In the genomic region with DNA sequence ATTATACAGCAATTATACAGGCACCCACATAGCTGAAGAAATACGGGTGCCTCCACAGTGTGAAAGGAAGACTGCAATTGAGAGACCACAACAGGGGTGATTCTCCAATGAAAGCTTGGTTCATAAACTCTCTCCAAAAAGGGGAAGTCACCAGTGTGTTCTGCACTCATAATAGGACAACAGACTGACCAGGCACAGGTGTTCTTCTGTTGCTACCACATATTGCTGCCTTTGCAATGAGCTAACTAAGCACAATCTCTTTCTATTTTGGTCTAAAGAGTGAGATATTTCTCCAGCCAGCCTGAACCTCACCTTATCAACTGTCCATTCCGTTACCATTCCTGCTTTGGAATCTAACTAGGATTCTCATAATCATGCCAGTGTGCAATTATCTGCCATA, we compare ENCODE assay signal across 35 mouse cellular contexts.
"Had no signal": no experiment of that assay in that cellular context is flagged by ENCODE, and none has a peak within 500 bp of the region (broad histone marks: within the 10 kb centered on the region; RNA-seq: fewer than 3 reads in every experiment).

No protein-coding gene starts in this region.

- ATAC-seq: hindbrain, embryonic 16.5 days; hindbrain, postnatal 0 days; inflammation-experienced regulatory T-cells, adult 6 months; intestine, embryonic 15.5 days; intestine, embryonic 16.5 days; intestine, postnatal 0 days had no signal

- H3K9me3 ChIP-seq: heart, embryonic 12.5 days; heart, embryonic 13.5 days; heart, embryonic 15.5 days; hindbrain, embryonic 10.5 days; hindbrain, embryonic 12.5 days; hindbrain, embryonic 13.5 days; hindbrain, embryonic 15.5 days; intestine, embryonic 15.5 days; kidney, embryonic 15.5 days had no signal

- H3K4me1 ChIP-seq: heart, embryonic 12.5 days; heart, embryonic 15.5 days; hindbrain, embryonic 10.5 days; hindbrain, embryonic 12.5 days; hindbrain, embryonic 13.5 days; hindbrain, embryonic 15.5 days; kidney, embryonic 15.5 days had no signal

- H3K27ac ChIP-seq: heart, embryonic 13.5 days; heart, embryonic 15.5 days; hindbrain, embryonic 10.5 days; hindbrain, embryonic 12.5 days; hindbrain, embryonic 13.5 days; hindbrain, embryonic 14.5 days; hindbrain, embryonic 15.5 days; hindbrain, postnatal 0 days; intestine, embryonic 15.5 days; kidney, embryonic 15.5 days; kidney, postnatal 0 days; layer of hippocampus, adult 2 months; left cerebral cortex, adult 2 months had no signal

- H3K9ac ChIP-seq: heart, embryonic 12.5 days; heart, embryonic 13.5 days; heart, embryonic 15.5 days; hindbrain, embryonic 12.5 days; hindbrain, embryonic 13.5 days; hindbrain, embryonic 14.5 days; hindbrain, embryonic 15.5 days; intestine, embryonic 15.5 days; kidney, embryonic 15.5 days had no signal

- H3K4me2 ChIP-seq: heart, embryonic 11.5 days; heart, embryonic 12.5 days; heart, embryonic 13.5 days; heart, embryonic 15.5 days; hindbrain, embryonic 12.5 days; hindbrain, embryonic 13.5 days; hindbrain, embryonic 14.5 days; hindbrain, embryonic 15.5 days; intestine, embryonic 15.5 days; kidney, embryonic 15.5 days had no signal

- H3K36me3 ChIP-seq: heart, embryonic 12.5 days; heart, embryonic 13.5 days; heart, embryonic 15.5 days; hindbrain, embryonic 10.5 days; hindbrain, embryonic 12.5 days; hindbrain, embryonic 13.5 days; hindbrain, embryonic 15.5 days; intestine, embryonic 15.5 days; kidney, embryonic 15.5 days had no signal

- DNase-seq: heart, postnatal 10 days; heart, postnatal 14 days; heart, postnatal 36 days; heart, postnatal 4 days; kidney, adult 11 months; kidney, adult 18-20 months; kidney, adult 2 months; kidney, adult 8-10 months; kidney, adult 9 months; kidney, postnatal 10 days; kidney, postnatal 14 days; kidney, postnatal 25 days; kidney, postnatal 36 days; kidney, postnatal 4 days; layer of hippocampus, adult 9-11 months; layer of hippocampus, postnatal 36 days had no signal

- H3K27me3 ChIP-seq: heart, embryonic 12.5 days; heart, embryonic 13.5 days; heart, embryonic 15.5 days; hindbrain, embryonic 12.5 days; hindbrain, embryonic 13.5 days; hindbrain, embryonic 15.5 days; intestine, embryonic 15.5 days; kidney, embryonic 15.5 days had no signal

- H3K4me3 ChIP-seq: heart, embryonic 12.5 days; heart, embryonic 13.5 days; heart, embryonic 15.5 days; hindbrain, embryonic 10.5 days; hindbrain, embryonic 12.5 days; hindbrain, embryonic 13.5 days; hindbrain, embryonic 15.5 days; intestine, embryonic 15.5 days; kidney, embryonic 15.5 days; layer of hippocampus, adult 2 months; left cerebral cortex, adult 2 months had no signal
